Mouse (Mus musculus) liver, adult 2 months (tissue): ENCODE data around the gene Hmg20b. TPM values are rescaled to one million over a fixed set of nuclear protein-coding genes. Genes with fewer than 3 reads are reported as not detected.

Experiments
- DNase-seq: peaks from one replicate; pipeline ENCODE4 v3.0.0-alpha.2; 2011; ENCODE audit warnings: low read depth, low spot score; ENCODE audit errors: extremely low read depth
- H3K27ac ChIP-seq: fragments of 200-500 bp; replicated peaks from 2 replicates; pipeline ENCODE4 v1.5.1; 2012; ENCODE audit warnings: low read depth, mild to moderate bottlenecking, control low read depth, inconsistent platforms, low read length; ENCODE audit not compliant: insufficient read depth
- H3K27me3 ChIP-seq: fragments of 200-500 bp; 2 replicates; pipeline ENCODE4 v1.6.1; 2012; ENCODE audit warnings: mild to moderate bottlenecking, moderate library complexity, low read length, inconsistent platforms; ENCODE audit not compliant: control insufficient read depth, insufficient read depth
- H3K36me3 ChIP-seq: fragments of 200-500 bp; 2 replicates; pipeline ENCODE4 v1.6.1; 2012; ENCODE audit warnings: low read length, inconsistent platforms; ENCODE audit not compliant: control insufficient read depth, insufficient read depth
- H3K4me1 ChIP-seq: fragments of 200-500 bp; 2 replicates; pipeline ENCODE4 v1.6.1; 2011; ENCODE audit warnings: low read length; ENCODE audit not compliant: control insufficient read depth, insufficient read depth
- H3K4me3 ChIP-seq: fragments of 200-500 bp; 2 replicates; pipeline ENCODE4 v1.5.1; 2011; ENCODE audit warnings: low read depth, mild to moderate bottlenecking, control low read depth, low read length, moderate library complexity; ENCODE audit not compliant: insufficient read depth
- H3K79me2 ChIP-seq: fragments of 200-500 bp; 2 replicates; pipeline ENCODE4 v1.6.1; 2012; ENCODE audit warnings: inconsistent platforms, mild to moderate bottlenecking, low read length, moderate library complexity; ENCODE audit not compliant: control insufficient read depth, insufficient read depth
- H3K9ac ChIP-seq: fragments of 200-500 bp; 2 replicates; pipeline ENCODE4 v1.6.1; 2012; ENCODE audit warnings: low read depth, mild to moderate bottlenecking, control low read depth, inconsistent platforms, low read length
- CTCF ChIP-seq: fragments of 200-500 bp; IDR thresholded peaks from 2 replicates; pipeline ENCODE4 v1.5.1; 2011; ENCODE audit warnings: low read depth, low read length, control low read depth
- POLR2A ChIP-seq: fragments of 200-500 bp; IDR thresholded peaks from 2 replicates; pipeline ENCODE4 v1.6.1; 2011; ENCODE audit warnings: low read length, control low read depth; ENCODE audit not compliant: insufficient read depth; ENCODE audit errors: extremely low read depth
- whole genome bisulfite sequencing: fragments of 180-500 bp; shearing (Covaris S2); methylation state at CpG from one replicate; pipeline ENCODE4 v1.1.7; 2018; 5-methylcytosine and 5-hydroxymethylcytosine counted together
- polyA plus RNA-seq: library from polyadenylated mRNA; depleted of rRNA; stranded (reverse); fragments of >200 nt; gene quantifications from 2 replicates; pipeline ENCODE4 v1.2.3, GENCODE M21; 2012
- total RNA-seq: library from RNA; depleted of rRNA; stranded (reverse); fragments of >200 nt; gene quantifications from 2 replicates; pipeline ENCODE4 v1.2.3, GENCODE M21; 2014

Gene Hmg20b
- total and polyA plus RNA-seq, 2 experiments = 9.9 to 54.0 TPM

DNA sequence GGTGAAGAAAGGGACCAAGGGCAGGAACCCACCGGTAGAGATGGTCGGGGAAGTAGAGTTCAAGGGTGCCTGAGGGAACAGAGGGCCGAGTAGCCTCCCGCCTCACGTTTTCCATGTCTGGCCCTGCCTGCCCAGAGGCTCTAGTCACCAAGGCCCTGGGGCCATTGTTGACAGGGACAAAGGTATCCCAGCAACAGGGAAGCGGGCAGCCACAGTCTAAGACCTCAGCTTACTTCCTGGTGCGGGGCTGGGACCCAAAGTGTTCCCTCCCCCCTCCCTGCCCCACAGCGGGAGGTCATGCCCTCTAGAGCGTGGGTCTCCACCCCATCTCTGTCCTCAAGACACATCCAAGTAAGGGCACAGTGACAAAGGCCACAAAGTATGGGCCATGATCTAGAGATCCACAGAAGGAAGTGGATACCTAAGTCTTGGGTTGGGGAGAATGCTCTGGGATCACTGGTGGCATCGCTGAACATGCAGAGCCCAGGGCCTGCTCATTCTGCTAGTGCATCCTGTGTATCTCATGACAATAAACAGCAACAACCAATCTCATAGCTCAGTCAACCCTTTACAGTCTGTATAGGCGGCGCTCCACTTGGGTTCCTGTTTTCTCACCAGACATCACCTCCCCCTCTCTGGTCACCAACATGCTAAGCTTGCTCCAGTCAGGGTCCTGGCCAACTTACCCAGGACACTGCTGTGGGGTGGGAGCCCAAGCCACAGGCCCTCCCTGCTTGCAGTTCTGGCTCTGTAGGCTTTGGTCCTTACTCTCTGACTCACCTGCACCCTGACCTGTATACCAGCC is 15.6 kb upstream of the Hmg20b start, which contains the start of gene 4930404N11Rik:
TSS of gene 4930404N11Rik (minus strand) at position 145 of the 805 bp plus-strand sequence.
- Histone ChIP-seq H3K79me2 (no peaks in the 10 kb centered on the region), H3K4me3 (no peak within 1 kb of the TSS), H3K27ac (no peak within 1 kb of the TSS), H3K36me3 (no peaks in the 10 kb centered on the region; the same call in 1 of the 2 replicates), H3K4me1 (no peaks in the 10 kb centered on the region), H3K27me3 (no peaks in the 10 kb centered on the region), H3K9ac (no peak within 1 kb of the TSS)
- 55% methylated on average over 12 of the region's 12 CpGs for WGBS
- no peak for DNase-seq
- TF ChIP-seq POLR2A (no peak), CTCF (no peak)

DNA sequence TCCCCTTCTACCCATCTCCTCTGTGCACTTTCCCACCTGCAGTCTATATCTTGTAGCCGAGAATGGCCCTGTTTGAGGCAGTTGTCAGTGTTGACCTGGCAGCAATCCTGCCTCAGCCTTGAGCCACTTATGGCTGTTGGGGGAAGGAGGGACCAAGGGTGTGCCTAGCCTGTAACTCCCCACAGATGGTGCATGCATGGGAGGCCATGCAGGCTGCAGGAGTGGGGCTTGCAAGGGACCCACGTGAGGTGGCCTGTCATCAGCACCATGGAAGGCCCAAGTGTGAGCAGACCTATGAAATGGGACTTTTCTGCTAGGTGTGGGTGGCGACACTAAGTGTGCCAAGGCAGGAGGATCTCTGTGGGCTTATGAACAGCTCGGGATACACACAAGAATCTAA is 14.8 kb upstream of the Hmg20b start:
- Histone ChIP-seq H3K27ac (no peak overlapping the region), H3K36me3 (no peaks in the 10 kb centered on the region; the same call in 1 of the 2 replicates), H3K4me3 (no peak overlapping the region), H3K9ac (no peak overlapping the region), H3K27me3 (no peaks in the 10 kb centered on the region), H3K4me1 (no peaks in the 10 kb centered on the region), H3K79me2 (no peaks in the 10 kb centered on the region)
- WGBS = 58% methylated on average over 4 of the region's 4 CpGs
- TF ChIP-seq POLR2A = no peak
- TF ChIP-seq CTCF = no peak
- no peak for DNase-seq

DNA sequence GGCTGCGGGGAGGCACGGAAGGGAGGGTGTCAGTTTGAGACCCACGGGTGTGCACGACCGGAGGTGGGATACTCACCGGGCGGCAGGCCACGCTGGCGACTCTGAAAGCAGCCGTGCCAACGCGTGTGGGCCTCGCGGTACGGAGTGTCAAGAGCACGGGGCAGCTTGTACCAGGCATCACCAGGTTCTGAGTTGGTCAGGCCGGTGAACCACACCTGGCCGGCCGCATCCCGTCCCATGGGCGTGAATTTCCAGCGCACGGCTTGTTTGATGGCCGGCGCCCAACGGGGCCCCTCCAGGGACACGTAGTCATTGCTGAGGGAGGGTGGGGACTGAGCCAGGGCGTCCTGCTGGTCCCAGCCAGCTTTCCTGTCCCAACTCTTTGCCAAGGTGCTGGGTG is 14.4 kb upstream of the Hmg20b start:
- no peaks in the 10 kb centered on the region; the same call in 1 of the 2 replicates for H3K36me3 ChIP-seq
- H3K79me2 ChIP-seq = no peaks in the 10 kb centered on the region
- no peak overlapping the region for H3K9ac ChIP-seq
- WGBS = 53% methylated on average over 28 of the region's 28 CpGs
- DNase-seq = no peak
- no peak for TF ChIP-seq POLR2A
- no peak for TF ChIP-seq CTCF
- H3K4me1 ChIP-seq = no peaks in the 10 kb centered on the region
- H3K4me3 ChIP-seq = no peak overlapping the region
- H3K27me3 ChIP-seq = no peaks in the 10 kb centered on the region
- H3K27ac ChIP-seq = no peak overlapping the region

DNA sequence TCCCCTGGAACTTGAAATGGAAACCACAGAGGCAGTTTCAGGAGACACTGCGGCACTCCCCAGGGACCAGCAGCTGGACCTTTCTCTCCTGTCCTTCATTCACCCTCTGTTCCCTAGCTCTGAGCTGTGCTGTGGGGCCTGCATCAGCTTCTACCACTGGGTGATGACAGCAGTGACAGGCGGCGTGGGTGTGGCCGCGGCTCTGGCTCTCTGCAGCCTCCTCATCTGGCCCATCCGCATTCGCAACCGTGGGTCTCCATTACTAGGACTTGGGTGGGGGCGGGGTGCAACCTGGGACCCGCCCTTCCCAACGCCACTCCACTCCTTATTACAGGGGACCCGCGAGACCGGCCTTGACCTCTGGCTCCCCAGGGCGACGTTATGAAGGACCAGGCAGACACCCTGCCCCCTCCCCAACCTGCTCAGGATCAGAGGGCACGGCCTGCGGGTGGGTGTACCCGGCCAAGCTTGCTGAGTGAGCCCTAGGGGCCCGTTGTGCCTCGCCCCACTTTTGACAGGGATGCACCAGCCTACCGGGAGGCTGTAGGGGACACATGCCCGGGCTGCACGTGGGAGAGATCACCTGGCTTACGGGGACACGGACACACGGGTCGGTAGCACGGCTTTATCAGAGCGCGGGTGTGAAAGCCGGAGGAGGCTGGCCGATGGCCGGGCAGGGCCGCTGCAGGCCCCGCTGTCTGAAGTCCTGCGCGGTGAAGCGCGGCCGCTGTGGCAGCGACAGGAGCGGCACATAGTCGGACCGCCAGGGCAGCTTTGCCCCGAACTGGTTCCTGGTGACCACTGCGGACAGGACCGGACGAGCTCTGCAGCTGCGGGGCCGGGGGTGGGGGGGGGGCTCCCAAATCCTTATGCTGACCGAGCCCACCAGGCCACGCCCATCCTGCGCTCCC is 13.4 kb upstream of the Hmg20b start:
- H3K4me1 ChIP-seq = peaks cover 3% of the 10 kb centered on the region; the same call in 1 of the 2 replicates
- no peaks in the 10 kb centered on the region for H3K27me3 ChIP-seq
- no peak for DNase-seq
- H3K79me2 ChIP-seq = no peaks in the 10 kb centered on the region
- WGBS = 76% methylated on average over 54 of the region's 54 CpGs
- H3K4me3 ChIP-seq = no peak overlapping the region
- H3K9ac ChIP-seq = no peak overlapping the region
- no peaks in the 10 kb centered on the region for H3K36me3 ChIP-seq
- TF ChIP-seq CTCF (no peak), POLR2A (no peak)
- no peak overlapping the region for H3K27ac ChIP-seq

DNA sequence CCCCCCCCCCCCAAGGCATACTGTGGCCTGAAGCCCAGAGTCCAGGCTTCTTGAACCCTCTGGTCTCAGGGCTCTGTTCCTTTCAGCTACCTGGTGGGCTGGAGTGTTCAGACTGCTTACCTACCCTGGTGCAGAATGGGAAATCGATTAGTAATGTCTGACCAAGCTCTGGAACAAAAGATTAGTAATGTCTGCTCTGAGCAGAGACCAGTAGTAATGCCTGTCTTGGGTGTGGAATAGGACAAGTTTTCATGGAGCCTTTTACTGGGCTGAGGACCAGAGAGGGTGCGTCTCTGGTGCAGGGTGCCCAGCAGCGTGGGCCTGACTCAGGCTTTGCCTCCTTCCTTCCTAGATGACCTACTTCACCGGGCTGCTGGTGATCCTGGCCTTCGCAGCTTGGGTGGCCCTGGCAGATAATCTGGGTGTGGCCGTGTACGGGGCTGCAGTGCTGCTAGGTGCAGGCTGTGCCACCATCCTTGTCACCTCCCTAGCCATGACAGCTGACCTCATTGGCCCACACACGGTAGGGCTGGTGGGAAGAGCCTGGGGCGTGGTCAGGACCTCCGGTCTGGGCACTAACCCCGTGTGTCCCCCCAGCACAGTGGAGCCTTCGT is 12.2 kb upstream of the Hmg20b start:
- peaks cover 12% of the 10 kb centered on the region for H3K4me1 ChIP-seq
- H3K27ac ChIP-seq = no peak overlapping the region
- 82% methylated on average over 12 of the region's 12 CpGs for WGBS
- H3K4me3 ChIP-seq = no peak overlapping the region
- 0 out of 2 replicates have a peak, but pooled peaks cover 3% of the 10 kb centered on the region for H3K79me2 ChIP-seq
- no peak for TF ChIP-seq CTCF
- no peak for TF ChIP-seq POLR2A
- no peaks in the 10 kb centered on the region for H3K27me3 ChIP-seq
- no peak overlapping the region for H3K9ac ChIP-seq
- DNase-seq = no peak
- H3K36me3 ChIP-seq = no peaks in the 10 kb centered on the region
